Mouse (Mus musculus): Measurements from ENCODE around the gene Hes6. TPM values are rescaled to one million over a fixed set of nuclear protein-coding genes. Genes with fewer than 3 reads are reported as not detected.

Hes6 gene
- polyA plus RNA-seq, 1 experiment from 2014 or later, result 98.7 TPM

DNA sequence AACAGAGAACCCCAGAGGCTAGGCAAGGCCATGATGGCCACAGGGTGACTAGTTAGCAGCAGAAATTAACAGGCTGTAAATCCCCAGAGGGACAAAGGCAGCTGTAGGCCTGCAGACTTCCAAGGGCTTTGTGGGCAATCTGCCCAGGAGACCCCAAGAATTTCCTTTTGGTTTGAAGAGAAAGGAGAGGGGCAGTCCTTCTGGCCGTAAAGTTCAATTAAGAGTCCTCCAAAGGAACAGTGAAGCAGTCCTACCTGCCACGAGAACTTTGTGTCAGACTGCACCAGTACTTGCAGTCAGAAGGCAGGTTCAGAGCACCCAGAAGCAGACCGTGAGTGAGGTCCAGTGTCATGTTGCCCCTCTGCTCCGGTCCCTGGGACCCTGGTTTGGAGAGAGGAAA is 1.1 kb upstream of the Hes6 start:
- ATAC-seq, result no peak
- Histone ChIP-seq H3K4me1 (ENCODE audit: control insufficient read depth, insufficient read depth, low read length) (peaks cover 26% of the 10 kb centered on the region), H3K9me3 (ENCODE audit: control insufficient read depth, low read length) (no peaks in the 10 kb centered on the region), H3K27ac (ENCODE audit: low read length) (peak overlapping the region; percentile 94), H3K4me2 (ENCODE audit: low read depth, low read length) (no peak overlapping the region), H3K36me3 (ENCODE audit: control insufficient read depth, insufficient read depth, low read length) (peaks cover 8% of the 10 kb centered on the region; the same call in 1 of the 2 replicates), H3K4me3 (ENCODE audit: low read length) (no peak overlapping the region), H3K27me3 (replicated peaks; ENCODE audit: control insufficient read depth, insufficient read depth, low read length) (no peaks in the 10 kb centered on the region), H3K9ac (ENCODE audit: low read depth, low read length) (peak overlapping the region; percentile 68)
- 70% methylated on average over 4 of the region's 4 CpGs for WGBS

DNA sequence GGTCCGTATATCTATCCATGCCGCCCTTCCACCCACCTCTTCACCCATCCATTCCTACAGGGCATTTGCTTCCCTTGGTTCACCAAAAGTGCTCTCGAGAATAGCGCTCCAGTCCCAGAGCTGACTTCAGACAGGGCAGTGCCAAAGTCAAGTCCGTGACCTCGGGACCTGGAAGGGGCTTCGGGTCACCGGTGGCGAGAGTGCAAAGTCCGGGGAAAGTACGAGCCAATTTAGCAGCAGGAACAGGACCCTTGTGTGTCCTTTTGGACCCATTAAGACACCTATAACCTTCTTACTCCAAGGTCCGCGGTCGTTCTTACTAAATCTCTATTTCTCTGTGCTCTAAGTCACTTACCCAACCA is 321 bp downstream of the Hes6 start:
- under 1% methylated on average over 14 of the region's 14 CpGs for WGBS
- Histone ChIP-seq H3K4me1 (ENCODE audit: control insufficient read depth, insufficient read depth, low read length) (peaks cover 26% of the 10 kb centered on the region), H3K9ac (ENCODE audit: low read depth, low read length) (peak overlapping the region; percentile 68), H3K27ac (ENCODE audit: low read length) (peak overlapping the region; percentile 94), H3K4me3 (ENCODE audit: low read length) (peak overlapping the region; percentile 90), H3K4me2 (ENCODE audit: low read depth, low read length) (peak overlapping the region; percentile 96), H3K36me3 (ENCODE audit: control insufficient read depth, insufficient read depth, low read length) (peaks cover 5% of the 10 kb centered on the region; the same call in 1 of the 2 replicates), H3K9me3 (ENCODE audit: control insufficient read depth, low read length) (no peaks in the 10 kb centered on the region), H3K27me3 (replicated peaks; ENCODE audit: control insufficient read depth, insufficient read depth, low read length) (no peaks in the 10 kb centered on the region)
- ATAC-seq, result peak; percentile 17; the same call in 1 of the 2 replicates

DNA sequence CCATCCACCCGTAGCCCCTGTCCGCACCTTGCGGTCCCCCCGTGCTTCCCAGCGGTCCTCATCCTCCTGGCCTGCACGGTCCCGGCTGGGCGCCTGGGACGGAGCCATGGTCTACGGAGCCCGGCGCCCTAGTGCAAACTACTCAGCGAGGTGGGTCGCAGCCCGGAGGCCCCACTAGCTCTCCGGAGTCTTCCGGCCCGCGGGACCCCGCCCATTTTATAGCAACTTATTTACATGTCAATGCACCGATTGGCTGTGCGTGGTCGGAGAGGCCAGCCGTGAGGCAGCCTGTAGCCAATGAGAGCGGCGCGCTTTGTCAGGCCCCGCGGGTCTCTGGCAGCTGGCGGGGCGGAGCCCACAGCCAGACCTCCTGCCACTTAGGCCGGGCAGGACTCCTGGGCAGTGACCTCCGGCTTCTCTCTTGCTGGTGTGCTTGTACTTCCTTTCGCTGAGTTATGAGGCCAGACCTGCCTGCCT is 770 bp downstream of the Hes6 start:
- peak overlapping the region; percentile 92 for H3K9ac ChIP-seq (ENCODE audit: low read depth, low read length)
- H3K27ac ChIP-seq (ENCODE audit: low read length), result peak overlapping the region; percentile 94
- under 1% methylated on average over 34 of the region's 34 CpGs for WGBS
- peak overlapping the region; percentile 96 for H3K4me2 ChIP-seq (ENCODE audit: low read depth, low read length)
- H3K36me3 ChIP-seq (ENCODE audit: control insufficient read depth, insufficient read depth, low read length), result peaks cover 4% of the 10 kb centered on the region; the same call in 1 of the 2 replicates
- H3K9me3 ChIP-seq (ENCODE audit: control insufficient read depth, low read length), result no peaks in the 10 kb centered on the region
- peaks cover 26% of the 10 kb centered on the region for H3K4me1 ChIP-seq (ENCODE audit: control insufficient read depth, insufficient read depth, low read length)
- ATAC-seq, result peak; percentile 96
- no peaks in the 10 kb centered on the region for H3K27me3 ChIP-seq (replicated peaks; ENCODE audit: control insufficient read depth, insufficient read depth, low read length)
- H3K4me3 ChIP-seq (ENCODE audit: low read length), result peak overlapping the region; percentile 90

DNA sequence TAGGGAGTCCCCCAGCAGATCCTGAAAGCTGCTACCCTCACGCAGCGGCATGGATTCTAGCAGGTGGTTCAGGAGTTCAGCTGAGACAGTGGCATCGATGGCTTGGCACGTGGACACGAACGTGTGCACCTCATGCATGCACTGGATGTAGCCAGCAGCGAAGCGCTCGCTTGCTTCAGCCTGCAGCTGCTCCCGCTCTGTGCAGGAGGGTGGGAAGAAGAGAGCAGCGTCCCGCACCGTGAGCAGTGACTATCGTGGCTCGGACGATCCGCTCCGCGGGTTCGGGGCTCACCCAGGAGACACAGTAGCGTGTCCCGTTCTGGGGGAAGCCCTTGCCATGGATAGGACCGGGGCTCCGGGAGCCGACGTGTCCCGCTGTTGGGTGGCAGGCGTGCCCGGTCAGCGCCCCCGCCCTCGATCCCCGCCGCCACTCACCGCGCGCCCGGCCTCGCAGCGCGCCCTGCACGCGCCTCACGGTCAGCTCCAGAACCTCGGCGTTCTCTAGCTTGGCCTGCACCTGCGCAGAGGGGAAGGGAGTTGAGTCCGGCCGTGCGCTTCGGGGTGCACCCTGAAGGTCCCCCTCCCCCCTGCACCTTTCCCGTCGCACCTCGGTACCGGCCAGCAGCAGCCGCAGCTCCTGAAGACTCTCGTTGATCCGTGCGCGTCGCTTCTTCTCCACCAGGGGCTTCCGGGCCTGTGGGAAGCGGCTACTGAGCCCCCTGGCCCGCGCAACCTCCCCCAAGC is 1.4 kb downstream of the Hes6 start:
- ATAC-seq, result peak; percentile 63
- Histone ChIP-seq H3K9me3 (ENCODE audit: control insufficient read depth, low read length) (no peaks in the 10 kb centered on the region), H3K4me1 (ENCODE audit: control insufficient read depth, insufficient read depth, low read length) (peaks cover 26% of the 10 kb centered on the region), H3K36me3 (ENCODE audit: control insufficient read depth, insufficient read depth, low read length) (no peaks in the 10 kb centered on the region), H3K4me2 (ENCODE audit: low read depth, low read length) (peak overlapping the region; percentile 96), H3K27me3 (replicated peaks; ENCODE audit: control insufficient read depth, insufficient read depth, low read length) (no peaks in the 10 kb centered on the region), H3K27ac (ENCODE audit: low read length) (peak overlapping the region; percentile 91), H3K4me3 (ENCODE audit: low read length) (peak overlapping the region; percentile 90), H3K9ac (ENCODE audit: low read depth, low read length) (peak overlapping the region; percentile 92)
- WGBS, result 6% methylated on average over 64 of the region's 65 CpGs

DNA sequence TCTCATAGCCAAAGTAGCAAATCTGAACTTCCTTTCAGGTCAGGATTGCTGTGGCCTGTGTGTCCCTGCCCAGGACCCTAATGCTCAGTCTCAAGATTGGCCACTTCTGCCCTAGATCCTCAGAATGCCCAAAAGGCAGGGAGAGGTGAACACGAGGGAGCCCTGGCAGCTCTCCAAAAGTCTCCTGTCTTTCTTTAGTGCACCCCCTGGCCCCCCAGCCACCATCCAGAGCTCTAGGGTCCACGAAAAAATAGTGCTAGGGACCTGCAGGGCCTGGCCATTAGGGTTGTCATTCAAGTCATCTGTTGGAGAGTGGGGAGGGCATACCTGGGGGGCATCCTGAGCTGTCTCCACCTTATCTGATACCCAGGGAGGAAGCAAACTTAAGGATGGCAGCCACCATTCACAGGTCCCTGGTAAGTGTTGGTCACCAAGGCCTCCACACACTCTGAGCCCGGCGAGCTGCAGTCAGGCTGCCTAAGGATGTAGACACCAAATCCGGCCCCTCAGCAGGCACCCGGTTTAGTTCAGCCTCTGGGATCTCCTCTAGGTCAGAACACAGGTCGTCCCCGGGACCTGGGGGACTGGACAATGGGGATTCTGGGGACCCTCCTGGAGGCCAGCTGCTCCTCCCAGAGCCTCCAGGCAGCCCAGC is 2.1 kb downstream of the Hes6 start:
- Histone ChIP-seq H3K4me2 (ENCODE audit: low read depth, low read length) (peak overlapping the region; percentile 96), H3K27ac (ENCODE audit: low read length) (no peak overlapping the region), H3K9ac (ENCODE audit: low read depth, low read length) (peak overlapping the region; percentile 92), H3K4me1 (ENCODE audit: control insufficient read depth, insufficient read depth, low read length) (peaks cover 26% of the 10 kb centered on the region), H3K4me3 (ENCODE audit: low read length) (peak overlapping the region; percentile 90), H3K36me3 (ENCODE audit: control insufficient read depth, insufficient read depth, low read length) (no peaks in the 10 kb centered on the region), H3K9me3 (ENCODE audit: control insufficient read depth, low read length) (no peaks in the 10 kb centered on the region), H3K27me3 (replicated peaks; ENCODE audit: control insufficient read depth, insufficient read depth, low read length) (no peaks in the 10 kb centered on the region)
- ATAC-seq, result no peak
- 62% methylated on average over 8 of the region's 8 CpGs for WGBS

DNA sequence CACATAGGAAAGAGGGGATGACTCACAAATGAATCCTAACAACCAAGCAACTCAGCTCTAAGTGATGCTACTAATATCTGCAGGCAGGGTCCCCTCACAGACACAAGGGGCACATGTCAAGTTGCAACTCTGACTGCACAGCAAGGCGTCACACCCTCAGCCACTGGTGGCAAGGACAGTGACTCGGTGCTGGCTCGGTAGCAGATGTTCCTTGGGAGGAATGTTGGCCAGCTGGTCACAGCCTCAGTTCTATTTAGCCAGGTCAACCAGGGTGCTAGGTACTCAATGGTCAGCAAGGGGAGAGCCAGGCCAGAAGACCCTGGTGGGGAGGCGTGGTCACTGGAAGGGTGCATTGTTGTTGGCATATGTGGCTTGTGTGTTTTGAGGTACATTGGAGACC is 6.0 kb downstream of the Hes6 start:
- Histone ChIP-seq H3K36me3 (ENCODE audit: control insufficient read depth, insufficient read depth, low read length) (no peaks in the 10 kb centered on the region), H3K9ac (ENCODE audit: low read depth, low read length) (no peak overlapping the region), H3K27me3 (replicated peaks; ENCODE audit: control insufficient read depth, insufficient read depth, low read length) (no peaks in the 10 kb centered on the region), H3K4me1 (ENCODE audit: control insufficient read depth, insufficient read depth, low read length) (peaks cover 10% of the 10 kb centered on the region), H3K27ac (ENCODE audit: low read length) (no peak overlapping the region), H3K4me3 (ENCODE audit: low read length) (no peak overlapping the region), H3K4me2 (ENCODE audit: low read depth, low read length) (no peak overlapping the region), H3K9me3 (ENCODE audit: control insufficient read depth, low read length) (no peaks in the 10 kb centered on the region)
- ATAC-seq, result no peak
- 83% methylated on average over 4 of the region's 4 CpGs for WGBS

DNA sequence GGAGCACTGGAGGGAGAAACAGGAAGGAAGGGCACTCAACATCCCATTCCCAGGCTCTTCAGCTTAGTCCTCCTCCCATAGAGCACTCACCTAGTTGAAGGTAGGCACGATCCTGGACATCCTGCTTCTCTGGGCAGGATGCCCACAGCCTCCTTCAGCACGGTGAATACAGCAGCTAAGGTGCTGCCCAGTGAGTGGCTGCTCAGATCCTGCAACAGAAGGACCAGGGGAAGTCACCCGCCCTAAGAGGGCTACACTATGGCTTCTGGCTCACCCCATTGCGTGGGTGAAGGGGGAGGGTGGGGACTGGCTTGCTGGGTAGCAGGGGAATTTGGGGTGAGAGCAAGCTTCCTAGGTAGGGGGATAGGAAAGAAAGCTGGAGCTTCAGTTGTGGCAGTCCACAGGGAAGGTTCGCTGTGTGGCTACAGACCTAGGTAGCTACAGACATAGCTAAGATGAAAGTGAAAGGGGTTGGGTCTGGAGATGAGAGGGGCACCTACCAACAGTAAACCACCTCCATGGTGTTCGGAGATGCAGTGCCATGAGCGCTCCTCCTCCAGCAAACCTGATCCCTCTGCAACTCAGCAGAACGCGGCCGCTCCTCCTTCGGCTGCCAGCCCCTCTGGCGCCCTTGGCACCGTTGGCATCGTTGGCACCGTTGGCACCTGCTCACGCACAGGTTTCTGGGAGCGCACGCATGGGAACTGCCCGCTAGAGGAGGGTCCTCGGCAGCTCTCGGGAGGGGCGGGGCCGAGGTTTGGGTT is 8.2 kb downstream of the Hes6 start:
- no peak overlapping the region for H3K27ac ChIP-seq (ENCODE audit: low read length)
- H3K36me3 ChIP-seq (ENCODE audit: control insufficient read depth, insufficient read depth, low read length), result no peaks in the 10 kb centered on the region
- H3K4me2 ChIP-seq (ENCODE audit: low read depth, low read length), result no peak overlapping the region
- 56% methylated on average over 23 of the region's 23 CpGs for WGBS
- no peaks in the 10 kb centered on the region for H3K27me3 ChIP-seq (replicated peaks; ENCODE audit: control insufficient read depth, insufficient read depth, low read length)
- H3K9ac ChIP-seq (ENCODE audit: low read depth, low read length), result no peak overlapping the region
- no peaks in the 10 kb centered on the region for H3K9me3 ChIP-seq (ENCODE audit: control insufficient read depth, low read length)
- no peaks in the 10 kb centered on the region for H3K4me1 ChIP-seq (ENCODE audit: control insufficient read depth, insufficient read depth, low read length)
- no peak overlapping the region for H3K4me3 ChIP-seq (ENCODE audit: low read length)
- no peak for ATAC-seq

DNA sequence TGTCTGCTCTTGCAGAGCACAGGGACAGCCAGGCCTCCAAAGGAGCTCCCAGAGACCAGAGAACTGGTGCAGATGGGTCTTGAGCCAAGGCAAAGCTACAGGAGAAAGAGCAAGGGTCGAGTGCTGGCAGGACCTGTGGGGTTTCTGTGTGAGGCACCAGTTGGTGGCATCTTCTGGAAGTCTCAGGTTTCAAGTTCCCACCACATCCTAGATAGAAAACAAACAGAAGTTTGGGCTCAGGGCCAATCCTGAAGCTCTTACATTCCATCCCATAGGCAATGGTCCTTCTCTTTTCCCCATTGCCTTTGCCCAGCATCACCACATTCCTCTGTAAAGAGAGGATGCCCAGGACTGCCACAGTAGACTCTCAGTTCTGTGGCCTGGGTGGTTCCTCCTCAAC is 8.9 kb downstream of the Hes6 start:
- Histone ChIP-seq H3K27me3 (replicated peaks; ENCODE audit: control insufficient read depth, insufficient read depth, low read length) (no peaks in the 10 kb centered on the region), H3K36me3 (ENCODE audit: control insufficient read depth, insufficient read depth, low read length) (no peaks in the 10 kb centered on the region), H3K4me3 (ENCODE audit: low read length) (no peak overlapping the region), H3K9me3 (ENCODE audit: control insufficient read depth, low read length) (no peaks in the 10 kb centered on the region), H3K27ac (ENCODE audit: low read length) (no peak overlapping the region), H3K4me1 (ENCODE audit: control insufficient read depth, insufficient read depth, low read length) (no peaks in the 10 kb centered on the region), H3K4me2 (ENCODE audit: low read depth, low read length) (no peak overlapping the region), H3K9ac (ENCODE audit: low read depth, low read length) (no peak overlapping the region)
- ATAC-seq, result no peak
- WGBS, result 14% methylated on average over 1 of the region's 1 CpGs

All from intestine, embryonic 16.5 days (tissue).